Mouse (Mus musculus) bone marrow, adult 2 months (tissue): ENCODE results near the gene Skp2.
"Not testable (repeated sequence)": the region's sequence is repeated elsewhere in the genome, so short reads cannot be mapped to it uniquely, and the experiment has no call there.

ENCODE experiments used
- CTCF ChIP-seq: fragments of 200-500 bp; IDR thresholded peaks from 2 replicates; pipeline ENCODE4 v1.5.1; 2011; ENCODE audit warnings: low read length, control low read depth; ENCODE audit not compliant: control insufficient read depth, insufficient read depth
- POLR2A ChIP-seq: fragments of 200-500 bp; IDR thresholded peaks from 2 replicates; pipeline ENCODE4 v1.6.1; 2011; ENCODE audit warnings: low read depth, mild to moderate bottlenecking, control low read depth, low read length, borderline replicate concordance; ENCODE audit not compliant: control insufficient read depth

DNA sequence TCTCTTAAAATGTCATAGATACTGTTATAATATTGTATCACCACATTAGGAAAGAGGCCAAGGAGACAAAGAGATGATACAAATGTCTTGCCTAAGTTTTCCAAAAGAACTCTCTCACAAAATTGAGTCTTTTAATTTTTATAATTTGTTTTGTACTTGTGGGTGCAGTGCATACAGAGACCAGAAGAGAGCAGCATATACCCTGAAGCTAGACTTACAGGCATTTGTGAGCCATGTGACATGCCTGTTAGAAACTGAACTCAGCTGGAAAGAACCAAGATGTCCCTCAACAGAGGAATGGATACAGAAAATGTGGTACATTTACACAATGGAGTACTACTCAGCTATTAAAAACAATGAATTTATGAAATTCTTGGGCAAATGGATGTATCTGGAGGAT lies 37.5 kb upstream of the Skp2 start:
- TF ChIP-seq POLR2A, CTCF: not testable (repeated sequence)
